Comparison of ENCODE assay signal across 7 mouse cellular contexts in the genomic region with DNA sequence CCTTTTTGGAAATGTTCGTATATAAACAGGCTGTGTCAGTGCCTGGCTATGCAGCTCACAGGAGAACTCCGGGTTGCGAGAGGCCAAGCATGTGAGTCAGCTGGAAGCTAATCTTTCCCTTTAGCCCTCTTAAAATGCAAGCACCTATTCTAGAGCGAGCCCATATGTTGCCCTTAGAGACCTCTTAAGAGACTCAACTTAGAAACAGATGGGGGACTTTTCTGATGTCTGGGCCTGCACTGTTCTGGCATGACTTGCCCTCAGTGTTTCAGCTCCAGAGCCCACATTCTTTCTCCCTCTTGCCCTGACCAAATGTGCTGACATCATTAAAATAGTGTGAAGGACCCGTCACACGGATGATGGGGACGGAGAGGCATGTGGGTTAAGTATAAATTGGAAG. TPM values are rescaled to one million over a fixed set of nuclear protein-coding genes. Genes with fewer than 3 reads are reported as not detected.
DNase-seq lines count a peak whose midpoint lies in the region; ATAC-seq and TF ChIP-seq lines count a peak whose summit lies in the region.

No protein-coding gene starts in this region.

- peak overlapping the region; percentile 35; the same call in 1 of the 2 replicates for H3K4me3 ChIP-seq in testis, adult 2 months (ENCODE audit: control insufficient read depth, low read depth, low read length)
- 0 out of 4 replicates have a peak overlapping the region, but pooled peaks of 1 of the 2 experiments have one; percentile 8 for H3K4me3 ChIP-seq in heart, embryonic 14.5 days (ENCODE audit: control insufficient read depth in 1 of 2, insufficient read depth in 1 of 2, low read depth in 1 of 2, low read length in 2 of 2)
- H3K4me3 ChIP-seq in liver, postnatal 0 days (ENCODE audit: low read depth, low read length) = peak overlapping the region; percentile 80

- H3K9me3 ChIP-seq in heart, embryonic 14.5 days (ENCODE audit: control insufficient read depth, low read length) = no peaks in the 10 kb centered on the region
- H3K9me3 ChIP-seq in liver, postnatal 0 days (ENCODE audit: low read length) = no peaks in the 10 kb centered on the region

- no peak for TF ChIP-seq CTCF in testis, adult 2 months (IDR thresholded peaks at IDR 0.05; ENCODE audit: control insufficient read depth, insufficient read depth, insufficient replicate concordance, low read depth, low read length)
- TF ChIP-seq CTCF in liver, postnatal 0 days (IDR thresholded peaks at IDR 0.05; ENCODE audit: low read depth) = no peak

- TF ChIP-seq POLR2A in testis, adult 2 months (IDR thresholded peaks at IDR 0.05; ENCODE audit: control insufficient read depth, low read depth, low read length) = no peak

- H3K27ac ChIP-seq in testis, adult 2 months (ENCODE audit: control insufficient read depth, insufficient read depth, low read depth, low read length) = no peak overlapping the region
- peak overlapping the region; percentile 68 to 71 for H3K27ac ChIP-seq in heart, embryonic 14.5 days (replicated peaks in 1 of 2; ENCODE audit: control insufficient read depth in 1 of 2, insufficient read depth in 1 of 2, low read depth in 2 of 2, low read length in 2 of 2)
- peak overlapping the region; percentile 85 for H3K27ac ChIP-seq in liver, postnatal 0 days (ENCODE audit: low read depth)

- H3K9ac ChIP-seq in heart, embryonic 14.5 days (ENCODE audit: low read length) = peak overlapping the region; percentile 42; the same call in 1 of the 2 replicates
- H3K9ac ChIP-seq in liver, postnatal 0 days (replicated peaks) = peak overlapping the region; percentile 84

- H3K4me2 ChIP-seq in heart, embryonic 14.5 days (ENCODE audit: low read length) = peak overlapping the region; percentile 81
- peak overlapping the region; percentile 80 for H3K4me2 ChIP-seq in liver, postnatal 0 days (ENCODE audit: low read depth, low read length)

- TF ChIP-seq EP300 in liver, postnatal 0 days (IDR thresholded peaks at IDR 0.05; ENCODE audit: low read depth) = no peak

- no peaks in the 10 kb centered on the region for H3K27me3 ChIP-seq in testis, adult 2 months (ENCODE audit: control insufficient read depth, insufficient read depth, low read length)
- no peaks in the 10 kb centered on the region for H3K27me3 ChIP-seq in heart, embryonic 14.5 days (ENCODE audit: control insufficient read depth, insufficient read depth, low read length)
- H3K27me3 ChIP-seq in liver, postnatal 0 days (ENCODE audit: insufficient read depth, low read length) = no peaks in the 10 kb centered on the region

- 15% methylated on average over 7 of the region's 7 CpGs for WGBS in heart, embryonic 14.5 days
- WGBS in liver, postnatal 0 days (ENCODE audit: insufficient replicate concordance) = 61% methylated on average over 7 of the region's 7 CpGs

- no peak for ATAC-seq in heart, embryonic 14.5 days (ENCODE audit: insufficient number of reproducible peaks, insufficient read depth, low FRiP score, low read depth)
- ATAC-seq in liver, postnatal 0 days = no peak
- ATAC-seq in monocyte, adult 5-6 weeks (replicated peaks; ENCODE audit: insufficient number of reproducible peaks, low FRiP score, low TSS enrichment, poor library complexity, severe bottlenecking) = no peak

- peaks cover 9% of the 10 kb centered on the region for H3K4me1 ChIP-seq in testis, adult 2 months (ENCODE audit: control insufficient read depth, insufficient read depth, low read length)
- H3K4me1 ChIP-seq in heart, embryonic 14.5 days (ENCODE audit: control insufficient read depth in 2 of 2, insufficient read depth in 2 of 2, low read length in 2 of 2) = peaks cover 17 to 33% of the 10 kb centered on the region in 2 experiments
- H3K4me1 ChIP-seq in liver, postnatal 0 days (ENCODE audit: insufficient read depth) = peaks cover 49% of the 10 kb centered on the region

- H3K36me3 ChIP-seq in testis, adult 2 months (ENCODE audit: control insufficient read depth, insufficient read depth, low read length) = no peaks in the 10 kb centered on the region; the same call in none of the 2 replicates
- no peaks in the 10 kb centered on the region for H3K36me3 ChIP-seq in heart, embryonic 14.5 days (ENCODE audit: control insufficient read depth, insufficient read depth, low read length)
- peaks cover 4% of the 10 kb centered on the region; the same call in 1 of the 2 replicates for H3K36me3 ChIP-seq in liver, postnatal 0 days (replicated peaks; ENCODE audit: insufficient read depth, low read length)

- no peak for DNase-seq in testis, postnatal 14 days (ENCODE audit: low spot score)
- DNase-seq in liver, postnatal 0 days = no peak
- no peak for DNase-seq in adrenal gland, postnatal 10 days
- no peak for DNase-seq in embryo, embryonic 10.5 days (ENCODE audit: low spot score)

RNA-seq across cellular contexts. Expression of a gene that starts 2.1 kb away (rescaled TPM):
- 113 and 116 TPM in 2 replicates for polyA plus RNA-seq in testis, adult 2 months (2012; rRNA removed)
- 12.2 and 12.4 TPM in 2 replicates for polyA plus RNA-seq in heart, embryonic 14.5 days (2014; fragmentation: Nextera tagmentation; extraction: Ambion mirVana)
- polyA plus RNA-seq in liver, postnatal 0 days (2015; fragmentation: Nextera tagmentation; extraction: Ambion mirVana) = 238 and 239 TPM in 2 replicates
- 10 to 100 TPM; 54.5 to 79.0 TPM for total RNA-seq in adrenal gland, postnatal 10 days (2021)
- total RNA-seq in monocyte, adult 5-6 weeks (2017) = 8.1 to 16.3 TPM (median 14.8 TPM) in 3 replicates

RNA-seq across cellular contexts. Expression of a gene that starts 59.1 kb away (rescaled TPM):
- polyA plus RNA-seq in testis, adult 2 months (2012; rRNA removed) = 0.07 and 0.16 TPM in 2 replicates
- polyA plus RNA-seq in heart, embryonic 14.5 days (2014; fragmentation: Nextera tagmentation; extraction: Ambion mirVana) = 0.04 TPM in 1 of 2 replicates, not detected in the other
- not detected in 2 replicates for polyA plus RNA-seq in liver, postnatal 0 days (2015; fragmentation: Nextera tagmentation; extraction: Ambion mirVana)
- not detected for total RNA-seq in adrenal gland, postnatal 10 days (2021)
- not detected in 3 replicates for total RNA-seq in monocyte, adult 5-6 weeks (2017)
